Mouse (Mus musculus) megakaryocyte, embryonic 14.5 days (primary cell): ENCODE measurements around the gene Coq5.

Experiments
- FLI1 ChIP-seq: IDR thresholded peaks from 2 replicates; pipeline ENCODE4 v1.6.1; 2012; ENCODE audit warnings: low read length, inconsistent platforms, mixed read lengths
- GATA1 ChIP-seq: IDR thresholded peaks from 3 replicates; pipeline ENCODE4 v1.6.1; 2012; ENCODE audit warnings: mixed read lengths, low read length, inconsistent platforms, borderline replicate concordance

DNA sequence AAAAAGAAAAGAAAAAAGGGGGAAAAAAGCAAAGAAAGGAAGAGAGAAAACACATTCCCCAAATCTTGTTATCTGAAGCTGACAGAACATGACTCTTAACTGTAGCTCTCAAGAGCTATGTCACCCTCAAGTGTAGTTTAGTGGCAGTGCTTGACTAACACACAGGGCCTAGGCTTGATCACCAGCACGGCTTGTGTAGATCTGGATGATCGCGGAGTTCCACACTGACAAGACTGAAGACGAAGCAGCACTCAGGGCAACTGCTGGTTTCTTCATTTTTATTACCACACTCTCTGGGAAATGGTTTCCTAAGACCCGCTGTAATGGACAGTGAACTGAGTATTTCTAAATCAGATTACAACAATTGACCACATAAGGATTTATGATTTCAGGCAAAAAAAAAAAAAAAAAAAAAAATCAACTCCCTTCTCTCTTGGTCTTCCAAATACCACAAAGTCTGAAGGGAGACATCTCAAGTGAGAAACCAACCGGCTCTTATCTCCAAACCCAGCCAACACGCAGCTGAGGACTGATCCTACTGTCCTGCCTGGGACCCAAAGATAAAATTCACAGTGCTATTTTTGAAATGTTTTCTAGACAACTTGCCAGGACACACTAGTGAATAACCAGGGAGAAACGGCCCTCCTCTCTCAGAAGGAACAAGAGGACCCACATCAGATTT, 12.5 kb upstream of the Coq5 start:
- TF ChIP-seq GATA1 (peak; percentile 41; the same call in 1 of the 3 replicates), FLI1 (no peak)
